Mouse (Mus musculus): Measurements from ENCODE around the gene As3mt. TPM values are rescaled to one million over a fixed set of nuclear protein-coding genes. Genes with fewer than 3 reads are reported as not detected.

As3mt gene
- 86.5 and 93.0 TPM in 2 replicates for total RNA-seq (2021)
- long read RNA-seq, transcript As3mt-201 (11 exons, 1,736 nt): major isoform, 89 of 115 reads
- long read RNA-seq, partial matches to known transcripts: 13 of 115 reads
- long read RNA-seq, other reads (novel, unspliced or antisense): 9 of 115 reads

- peak; percentile 83 for DNase-seq
Observed at GRCm38 (mm10) chr19:46707296-46708151, at the start of gene As3mt. Gene As3mt, plus strand, starts transcription at chr19:46707458.

GRCm38 (mm10) chr19:46658348-46658747 lies 48.9 kb upstream of the As3mt start:
- DNase-seq: no peak

GRCm38 (mm10) chr19:46658851-46659250 lies 48.4 kb upstream of the As3mt start:
- DNase-seq: no peak

GRCm38 (mm10) chr19:46661511-46661910 lies 45.7 kb upstream of the As3mt start:
- no peak for DNase-seq

GRCm38 (mm10) chr19:46662214-46662613 lies 45.0 kb upstream of the As3mt start:
- no peak for DNase-seq

- DNase-seq: no peak
Observed at GRCm38 (mm10) chr19:46662784-46663183, 44.5 kb upstream of the As3mt start.

- DNase-seq: no peak
Observed at GRCm38 (mm10) chr19:46665474-46665873, 41.8 kb upstream of the As3mt start.

GRCm38 (mm10) chr19:46667300-46667699 lies 40.0 kb upstream of the As3mt start:
- no peak for DNase-seq

- DNase-seq: no peak
Observed at GRCm38 (mm10) chr19:46668263-46668662, 39.0 kb upstream of the As3mt start.

GRCm38 (mm10) chr19:46669802-46670201 lies 37.5 kb upstream of the As3mt start:
- DNase-seq: no peak

- DNase-seq: peak; percentile 66
Observed at GRCm38 (mm10) chr19:46670691-46671090, 36.6 kb upstream of the As3mt start.

- no peak for DNase-seq
Observed at GRCm38 (mm10) chr19:46672766-46673418, 34.4 kb upstream of the As3mt start, which contains the start of gene Cyp17a1. Gene Cyp17a1, minus strand, starts transcription at chr19:46673172.

GRCm38 (mm10) chr19:46675641-46676040 lies 31.6 kb upstream of the As3mt start:
- DNase-seq: no peak

- no peak for DNase-seq
Observed at GRCm38 (mm10) chr19:46679720-46680383, 27.4 kb upstream of the As3mt start.

GRCm38 (mm10) chr19:46689460-46690372 lies 17.5 kb upstream of the As3mt start, which contains the start of gene Borcs7:
Gene Borcs7, plus strand, starts transcription at chr19:46689906.
- peak; percentile 87 for DNase-seq

- no peak for DNase-seq
Observed at GRCm38 (mm10) chr19:46690387-46690786, 16.9 kb upstream of the As3mt start.

GRCm38 (mm10) chr19:46691078-46691477 lies 16.2 kb upstream of the As3mt start:
- DNase-seq: no peak

- no peak for DNase-seq
Observed at GRCm38 (mm10) chr19:46693146-46693545, 14.1 kb upstream of the As3mt start.

GRCm38 (mm10) chr19:46696482-46696881 lies 10.8 kb upstream of the As3mt start:
- no peak for DNase-seq

- no peak for DNase-seq
Observed at GRCm38 (mm10) chr19:46696943-46697342, 10.3 kb upstream of the As3mt start.

GRCm38 (mm10) chr19:46697840-46698517 lies 9.3 kb upstream of the As3mt start:
- DNase-seq: no peak
